Mouse (Mus musculus) midbrain, postnatal 0 days (tissue): ENCODE data around the gene Dab2. TPM values are rescaled to one million over a fixed set of nuclear protein-coding genes. Genes with fewer than 3 reads are reported as not detected.

Experiments
- ATAC-seq: fragments of 200-750 bp; cut with Nextera tagmentation; 2 replicates; pipeline ENCODE4 v1.8.0; 2017; ENCODE audit warnings: moderate number of reproducible peaks, mild to moderate bottlenecking, moderate TSS enrichment, moderate library complexity; ENCODE audit not compliant: low FRiP score
- DNase-seq: peaks from one replicate; pipeline ENCODE4 v3.0.0-alpha.2; 2015; ENCODE audit warnings: low spot score
- H3K27ac ChIP-seq: fragments of 300-500 bp; sonication (generic); 2 replicates; pipeline ENCODE4 v1.5.1; 2014; ENCODE audit warnings: low read depth, mild to moderate bottlenecking, low read length, mixed read lengths
- H3K27me3 ChIP-seq: fragments of 300-500 bp; sonication (generic); 2 replicates; pipeline ENCODE4 v1.6.1; 2014; ENCODE audit warnings: low read length, control low read depth, mixed read lengths; ENCODE audit not compliant: insufficient read depth
- H3K36me3 ChIP-seq: fragments of 300-500 bp; sonication (generic); 2 replicates; pipeline ENCODE4 v1.6.1; 2014; ENCODE audit warnings: low read length, control low read depth, mixed read lengths; ENCODE audit not compliant: insufficient read depth
- H3K4me1 ChIP-seq: fragments of 300-500 bp; sonication (generic); 2 replicates; pipeline ENCODE4 v1.6.1; 2014; ENCODE audit warnings: mild to moderate bottlenecking, control low read depth, antibody characterized with exemption, low read length, mixed read lengths; ENCODE audit not compliant: insufficient read depth
- H3K4me2 ChIP-seq: fragments of 300-500 bp; sonication (generic); 2 replicates; pipeline ENCODE4 v1.6.1; 2014; ENCODE audit warnings: low read depth, mild to moderate bottlenecking, low read length, mixed read lengths; ENCODE audit not compliant: poor library complexity, severe bottlenecking
- H3K4me3 ChIP-seq: fragments of 300-500 bp; sonication (generic); 2 replicates; pipeline ENCODE4 v1.5.1; 2014; ENCODE audit warnings: low read depth, mild to moderate bottlenecking, low read length, moderate library complexity
- H3K9ac ChIP-seq: fragments of 300-500 bp; sonication (generic); replicated peaks from 2 replicates; pipeline ENCODE4 v1.6.1; 2014; ENCODE audit warnings: mild to moderate bottlenecking, low read length, moderate library complexity, mixed read lengths; ENCODE audit not compliant: poor library complexity, severe bottlenecking
- H3K9me3 ChIP-seq: fragments of 300-500 bp; sonication (generic); 2 replicates; pipeline ENCODE4 v1.6.1; 2016; ENCODE audit warnings: low read length, control low read depth
- CTCF ChIP-seq: IDR thresholded peaks from 2 replicates; pipeline ENCODE4 v1.5.1; 2016; ENCODE audit warnings: antibody characterized with exemption, mild to moderate bottlenecking
- WGBS: fragments of 180-500 bp; shearing (Covaris S2); extraction: QIAGEN DNeasy Blood & Tissue Kit; methylation state at CpG from one replicate; pipeline ENCODE4 v1.1.7; 2014; 5-methylcytosine and 5-hydroxymethylcytosine counted together
- polyA plus RNA-seq: library from polyadenylated mRNA; unstranded; fragments of >200 nt; fragmentation: Nextera tagmentation; extraction: Ambion mirVana; gene quantifications from 2 replicates; pipeline ENCODE4 v1.2.1, GENCODE M21; 2015
- total RNA-seq: library from RNA; depleted of rRNA; stranded (reverse); fragments of >200 nt; gene quantifications from 2 replicates; pipeline ENCODE4 v1.2.3, GENCODE M21; 2014

The Dab2 gene
- total and polyA plus RNA-seq, 2 experiments from 2014 or later = 13.4 to 16.9 TPM

GRCm38 (mm10) chr15:6388631-6389030 is 89.0 kb downstream of the Dab2 start:
- DNase-seq (no peak), ATAC-seq (no peak)
- Histone ChIP-seq H3K27ac (no peak overlapping the region), H3K4me3 (no peak overlapping the region; the same call in 1 of the 2 replicates), H3K27me3 (no peaks in the 10 kb centered on the region), H3K4me2 (peak overlapping the region; percentile 83; the same call in 1 of the 2 replicates), H3K4me1 (0 out of 2 replicates have a peak, but pooled peaks cover 2% of the 10 kb centered on the region), H3K36me3 (no peaks in the 10 kb centered on the region), H3K9ac (no peak overlapping the region), H3K9me3 (no peaks in the 10 kb centered on the region)
- no peak for TF ChIP-seq CTCF
- 85% methylated on average over 7 of the region's 7 CpGs for WGBS

GRCm38 (mm10) chr15:6390106-6390505 is 90.5 kb downstream of the Dab2 start:
- H3K27me3 ChIP-seq = no peaks in the 10 kb centered on the region
- no peak overlapping the region for H3K27ac ChIP-seq
- ATAC-seq (no peak), DNase-seq (no peak)
- no peaks in the 10 kb centered on the region for H3K36me3 ChIP-seq
- H3K4me1 ChIP-seq = 0 out of 2 replicates have a peak, but pooled peaks cover 2% of the 10 kb centered on the region
- no peak overlapping the region for H3K9ac ChIP-seq
- no peak overlapping the region for H3K4me3 ChIP-seq
- TF ChIP-seq CTCF = no peak
- H3K9me3 ChIP-seq = no peaks in the 10 kb centered on the region
- WGBS = 71% methylated on average over 4 of the region's 4 CpGs
- no peak overlapping the region for H3K4me2 ChIP-seq

GRCm38 (mm10) chr15:6390657-6391056 is 91.1 kb downstream of the Dab2 start:
- Histone ChIP-seq H3K36me3 (no peaks in the 10 kb centered on the region), H3K27me3 (no peaks in the 10 kb centered on the region), H3K27ac (no peak overlapping the region), H3K4me1 (0 out of 2 replicates have a peak, but pooled peaks cover 2% of the 10 kb centered on the region), H3K4me2 (no peak overlapping the region), H3K4me3 (no peak overlapping the region), H3K9ac (no peak overlapping the region), H3K9me3 (no peaks in the 10 kb centered on the region)
- ATAC-seq (no peak), DNase-seq (peak; percentile 10)
- no peak for TF ChIP-seq CTCF
- 40% methylated on average over 2 of the region's 2 CpGs for WGBS

GRCm38 (mm10) chr15:6391886-6392285 is 92.3 kb downstream of the Dab2 start:
- WGBS = 89% methylated on average over 3 of the region's 3 CpGs
- Histone ChIP-seq H3K27ac (no peak overlapping the region), H3K9me3 (no peaks in the 10 kb centered on the region), H3K36me3 (no peaks in the 10 kb centered on the region), H3K27me3 (no peaks in the 10 kb centered on the region), H3K9ac (no peak overlapping the region), H3K4me3 (no peak overlapping the region), H3K4me1 (no peaks in the 10 kb centered on the region), H3K4me2 (no peak overlapping the region)
- no peak for TF ChIP-seq CTCF
- no peak for ATAC-seq
- DNase-seq = no peak

GRCm38 (mm10) chr15:6393624-6394023 is 94.0 kb downstream of the Dab2 start:
- Histone ChIP-seq H3K4me2 (no peak overlapping the region), H3K27me3 (no peaks in the 10 kb centered on the region), H3K27ac (no peak overlapping the region), H3K9me3 (no peaks in the 10 kb centered on the region), H3K4me3 (no peak overlapping the region), H3K9ac (no peak overlapping the region), H3K36me3 (no peaks in the 10 kb centered on the region), H3K4me1 (no peaks in the 10 kb centered on the region)
- DNase-seq (no peak), ATAC-seq (no peak)
- TF ChIP-seq CTCF = no peak
- 97% methylated on average over 4 of the region's 4 CpGs for WGBS

GRCm38 (mm10) chr15:6398211-6398610 is 98.6 kb downstream of the Dab2 start:
- DNase-seq (no peak), ATAC-seq (no peak)
- WGBS = 91% methylated on average over 4 of the region's 4 CpGs
- no peak overlapping the region for H3K4me2 ChIP-seq
- TF ChIP-seq CTCF = no peak
- H3K4me1 ChIP-seq = no peaks in the 10 kb centered on the region
- no peak overlapping the region for H3K4me3 ChIP-seq
- H3K27me3 ChIP-seq = no peaks in the 10 kb centered on the region
- H3K27ac ChIP-seq = no peak overlapping the region
- no peaks in the 10 kb centered on the region for H3K9me3 ChIP-seq
- H3K36me3 ChIP-seq = no peaks in the 10 kb centered on the region
- H3K9ac ChIP-seq = no peak overlapping the region
